Mouse (Mus musculus) MEL (cell line): ENCODE results near the gene Dennd1a.

Experiments
- CTCF ChIP-seq, 3 experiments: IDR thresholded peaks in 2 of 3; conservative IDR thresholded peaks in 1 of 3; 2 replicates each; pipeline ENCODE4 v1.5.1; 2011 to 2012; ENCODE audit warnings: low read length in 3 of 3, low read depth in 2 of 3, mild to moderate bottlenecking in 2 of 3, improper control_type of control experiment in 1 of 3, inconsistent platforms in 1 of 3, mixed read lengths in 1 of 3, moderate library complexity in 1 of 3; ENCODE audit not compliant: control insufficient read depth in 1 of 3, insufficient read depth in 1 of 3, poor library complexity in 1 of 3, severe bottlenecking in 1 of 3
- EP300 ChIP-seq, 2 experiments: IDR thresholded peaks; 2 replicates each; pipeline ENCODE4 v1.6.1; 2011; ENCODE audit warnings: improper control_type of control experiment in 2 of 2, low read length in 2 of 2, low read depth in 1 of 2, mild to moderate bottlenecking in 1 of 2
- GATA1 ChIP-seq: IDR thresholded peaks from 2 replicates; pipeline ENCODE4 v1.6.1; 2011; ENCODE audit warnings: low read depth, low read length, improper control_type of control experiment
- JUND ChIP-seq: IDR thresholded peaks from 2 replicates; pipeline ENCODE4 v1.6.1; 2011; ENCODE audit warnings: low read depth, mild to moderate bottlenecking, improper control_type of control experiment, low read length
- MAFK ChIP-seq: IDR thresholded peaks from 2 replicates; pipeline ENCODE4 v1.6.1; 2011; ENCODE audit warnings: low read depth, mild to moderate bottlenecking, low read length, improper control_type of control experiment, borderline replicate concordance
- MAX ChIP-seq: IDR thresholded peaks from 2 replicates; pipeline ENCODE4 v1.6.1; 2011; ENCODE audit warnings: low read length, improper control_type of control experiment
- POLR2A ChIP-seq, 2 experiments: IDR thresholded peaks; 2 replicates each; pipeline ENCODE4 v1.6.1; 2011 to 2012; ENCODE audit warnings: low read length in 2 of 2, mild to moderate bottlenecking in 2 of 2, control low read depth in 1 of 2, improper control_type of control experiment in 1 of 2, low read depth in 1 of 2, moderate library complexity in 1 of 2; ENCODE audit not compliant: control insufficient read depth in 1 of 2, insufficient read depth in 1 of 2, poor library complexity in 1 of 2
- TCF12 ChIP-seq: IDR thresholded peaks from 2 replicates; pipeline ENCODE4 v1.6.1; 2014; ENCODE audit warnings: low read depth, mild to moderate bottlenecking, inconsistent platforms, low read length, improper control_type of control experiment, moderate library complexity
- USF2 ChIP-seq, 2 experiments: IDR thresholded peaks; 2 replicates each; pipeline ENCODE4 v1.6.1; 2011 to 2012; ENCODE audit warnings: improper control_type of control experiment in 2 of 2, low read length in 2 of 2, borderline replicate concordance in 1 of 2, inconsistent platforms in 1 of 2, low read depth in 1 of 2, mild to moderate bottlenecking in 1 of 2; ENCODE audit not compliant: insufficient read depth in 1 of 2
- ZKSCAN1 ChIP-seq: IDR thresholded peaks from 2 replicates; pipeline ENCODE4 v1.6.1; 2012; ENCODE audit warnings: low read depth, mild to moderate bottlenecking, inconsistent platforms, low read length, improper control_type of control experiment, moderate library complexity
- ZNF384 ChIP-seq: IDR thresholded peaks from 2 replicates; pipeline ENCODE4 v1.6.1; 2012; ENCODE audit warnings: low read depth, mild to moderate bottlenecking, inconsistent platforms, low read length, improper control_type of control experiment

DNA sequence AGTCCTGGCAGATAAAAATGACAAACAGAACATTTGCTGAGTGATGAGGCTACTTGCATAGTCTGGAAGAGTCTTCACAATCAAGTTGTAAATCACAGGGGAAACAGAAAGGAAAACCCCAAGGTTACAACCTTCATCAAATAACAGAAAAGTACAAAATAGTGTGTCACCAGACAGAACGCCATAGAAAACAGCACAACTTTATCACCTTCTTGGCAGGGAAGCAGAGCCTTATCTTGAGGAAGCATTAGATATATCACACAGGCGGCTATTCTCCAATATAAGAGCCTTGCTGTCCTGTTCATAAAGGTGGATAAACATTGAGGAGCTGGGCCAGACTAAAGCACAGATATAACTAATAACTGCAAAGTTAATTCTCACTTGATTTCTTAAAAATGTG is 225.7 kb downstream of the Dennd1a start:
- TF ChIP-seq POLR2A (IDR thresholded peaks at IDR 0.05; ENCODE audit: control insufficient read depth in 1 of 2, insufficient read depth in 1 of 2, low read depth in 1 of 2, low read length in 2 of 2, poor library complexity in 1 of 2) (no peak), MAFK (no peak), TCF12 (peak; percentile 75), MAX (no peak), GATA1 (peak; percentile 79), CTCF (IDR thresholded peaks at IDR 0.05 in 2 of 3, conservative IDR thresholded peaks at IDR 0.05 in 1 of 3; ENCODE audit: control insufficient read depth in 1 of 3, insufficient read depth in 1 of 3, low read depth in 2 of 3, low read length in 3 of 3, poor library complexity in 1 of 3, severe bottlenecking in 1 of 3) (no peak), USF2 (IDR thresholded peaks at IDR 0.05; ENCODE audit: borderline replicate concordance in 1 of 2, insufficient read depth in 1 of 2, low read depth in 1 of 2, low read length in 2 of 2) (no peak), EP300 (IDR thresholded peaks at IDR 0.05; ENCODE audit: low read depth in 1 of 2, low read length in 2 of 2) (peak; percentile 56 to 66), ZNF384 (no peak), ZKSCAN1 (no peak), JUND (no peak)
